Mouse (Mus musculus): ENCODE measurements around the gene Mphosph9.
"Not testable (repeated sequence)": the region's sequence is repeated elsewhere in the genome, so short reads cannot be mapped to it uniquely, and the experiment has no call there.

Mphosph9 gene

GRCm38 (mm10) chr5:124342897-124343296 lies 15.1 kb upstream of the Mphosph9 start:
- no peak for DNase-seq (ENCODE audit: low spot score)

- not testable (repeated sequence) for DNase-seq (ENCODE audit: low spot score)
Observed at GRCm38 (mm10) chr5:124341753-124342339, 14.1 kb upstream of the Mphosph9 start.

- no peak for DNase-seq (ENCODE audit: low spot score)
Observed at GRCm38 (mm10) chr5:124338791-124339190, 11.0 kb upstream of the Mphosph9 start.

GRCm38 (mm10) chr5:124337909-124338308 lies 10.1 kb upstream of the Mphosph9 start:
- DNase-seq (ENCODE audit: low spot score), result no peak

- no peak for DNase-seq (ENCODE audit: low spot score)
Observed at GRCm38 (mm10) chr5:124337103-124337502, 9.3 kb upstream of the Mphosph9 start.

- no peak for DNase-seq (ENCODE audit: low spot score)
Observed at GRCm38 (mm10) chr5:124334392-124334791, 6.6 kb upstream of the Mphosph9 start.

GRCm38 (mm10) chr5:124330086-124330485 lies 2.3 kb upstream of the Mphosph9 start:
- DNase-seq (ENCODE audit: low spot score), result no peak

GRCm38 (mm10) chr5:124326829-124327228 lies 943 bp downstream of the Mphosph9 start:
- no peak for DNase-seq (ENCODE audit: low spot score)

GRCm38 (mm10) chr5:124317648-124318047 lies 10.1 kb downstream of the Mphosph9 start:
- DNase-seq (ENCODE audit: low spot score), result no peak

- no peak for DNase-seq (ENCODE audit: low spot score)
Observed at GRCm38 (mm10) chr5:124315941-124316340, 11.8 kb downstream of the Mphosph9 start.

- no peak for DNase-seq (ENCODE audit: low spot score)
Observed at GRCm38 (mm10) chr5:124315498-124315897, 12.3 kb downstream of the Mphosph9 start.

GRCm38 (mm10) chr5:124310091-124310490 lies 17.7 kb downstream of the Mphosph9 start:
- no peak for DNase-seq (ENCODE audit: low spot score)

GRCm38 (mm10) chr5:124309155-124309554 lies 18.6 kb downstream of the Mphosph9 start:
- DNase-seq (ENCODE audit: low spot score), result no peak

GRCm38 (mm10) chr5:124302853-124303252 lies 24.9 kb downstream of the Mphosph9 start:
- DNase-seq (ENCODE audit: low spot score), result not testable (repeated sequence)

GRCm38 (mm10) chr5:124300132-124300531 lies 27.6 kb downstream of the Mphosph9 start:
- DNase-seq (ENCODE audit: low spot score), result no peak

- DNase-seq (ENCODE audit: low spot score), result not testable (repeated sequence)
Observed at GRCm38 (mm10) chr5:124299307-124299706, 28.5 kb downstream of the Mphosph9 start.

GRCm38 (mm10) chr5:124296475-124296874 lies 31.3 kb downstream of the Mphosph9 start:
- no peak for DNase-seq (ENCODE audit: low spot score)

- no peak for DNase-seq (ENCODE audit: low spot score)
Observed at GRCm38 (mm10) chr5:124293967-124294366, 33.8 kb downstream of the Mphosph9 start.

- DNase-seq (ENCODE audit: low spot score), result no peak
Observed at GRCm38 (mm10) chr5:124290216-124290615, 37.6 kb downstream of the Mphosph9 start.

GRCm38 (mm10) chr5:124287616-124288247 lies 40.0 kb downstream of the Mphosph9 start:
- DNase-seq (ENCODE audit: low spot score), result no peak

GRCm38 (mm10) chr5:124284330-124284729 lies 43.4 kb downstream of the Mphosph9 start:
- no peak for DNase-seq (ENCODE audit: low spot score)

GRCm38 (mm10) chr5:124282854-124283253 lies 44.9 kb downstream of the Mphosph9 start:
- no peak for DNase-seq (ENCODE audit: low spot score)

GRCm38 (mm10) chr5:124270226-124270625 lies 57.5 kb downstream of the Mphosph9 start:
- no peak for DNase-seq (ENCODE audit: low spot score)

GRCm38 (mm10) chr5:124269661-124270060 lies 58.1 kb downstream of the Mphosph9 start:
- no peak for DNase-seq (ENCODE audit: low spot score)
